Mouse (Mus musculus) lung, postnatal 0 days (tissue): ENCODE results near the gene Zfp382.

Experiments
- CTCF ChIP-seq: IDR thresholded peaks from 2 replicates; pipeline ENCODE4 v1.5.1; 2016; ENCODE audit warnings: antibody characterized with exemption, mild to moderate bottlenecking
- EP300 ChIP-seq: IDR thresholded peaks from 2 replicates; pipeline ENCODE4 v1.6.1; 2016; ENCODE audit warnings: antibody characterized with exemption, mild to moderate bottlenecking, control low read depth

- TF ChIP-seq CTCF (no peak), EP300 (no peak)
These were observed 41.4 kb downstream of the Zfp382 start for GRCm38 (mm10) chr7:30163113-30163512.
